Comparison of ENCODE assay signal across 10 mouse cellular contexts in genomic region chr5:146792140-146792791, GRCm38 (mm10). TPM values are rescaled to one million over a fixed set of nuclear protein-coding genes. Genes with fewer than 3 reads are reported as not detected.
DNase-seq lines count a peak whose midpoint lies in the region; ATAC-seq and TF ChIP-seq lines count a peak whose summit lies in the region.
"Had no signal": no experiment of that assay in that cellular context is flagged by ENCODE, and none has a peak within 500 bp of the region (broad histone marks: within the 10 kb centered on the region; RNA-seq: fewer than 3 reads in every experiment).

No protein-coding gene starts in this region.

- peaks cover 71% of the 10 kb centered on the region for H3K79me2 ChIP-seq in myocyte (ENCODE audit: control insufficient read depth, insufficient read depth)

- peaks cover 39% of the 10 kb centered on the region for H3K4me1 ChIP-seq in kidney, postnatal 0 days (replicated peaks; ENCODE audit: insufficient read depth, low read length)

- no peak overlapping the region for H3K4me3 ChIP-seq in kidney, postnatal 0 days (replicated peaks; ENCODE audit: low read depth, low read length)
- H3K4me3 ChIP-seq in myocyte: peak overlapping the region; percentile 62
- H3K4me3 ChIP-seq in left cerebral cortex, adult 2 months: no peak overlapping the region

- no peak for ATAC-seq in kidney, postnatal 0 days (replicated peaks; ENCODE audit: low FRiP score, low read depth)
- peak; percentile 3 to 20; a peak in 2 of 4 replicates for ATAC-seq in hematopoietic stem cell, adult 5-6 weeks (replicated peaks in 1 of 2; ENCODE audit: insufficient read depth in 1 of 2, low FRiP score in 2 of 2, low TSS enrichment in 1 of 2, low read depth in 1 of 2, poor library complexity in 2 of 2, severe bottlenecking in 2 of 2)

- H3K9me3 ChIP-seq in kidney, postnatal 0 days (replicated peaks; ENCODE audit: low read length): no peaks in the 10 kb centered on the region

- H3K4me2 ChIP-seq in kidney, postnatal 0 days (ENCODE audit: low read length): peak overlapping the region; percentile 25; the same call in 1 of the 2 replicates
- H3K4me2 ChIP-seq in myocyte (ENCODE audit: low read depth): peak overlapping the region; percentile 40

- TF ChIP-seq POLR2A in myocyte (IDR thresholded peaks at IDR 0.05; ENCODE audit: insufficient read length, low read depth): no peak

- H3ac ChIP-seq in myocyte (ENCODE audit: control insufficient read depth, insufficient read length): no peak overlapping the region

- no peaks in the 10 kb centered on the region for H3K36me3 ChIP-seq in kidney, postnatal 0 days (ENCODE audit: insufficient read depth, low read length)
- no peaks in the 10 kb centered on the region for H3K36me3 ChIP-seq in myocyte (ENCODE audit: control insufficient read depth, insufficient read depth)

- intact Hi-C loops in left cerebral cortex, adult 2 months (cut with DNase I): loop anchor here (5.0 kb wide), 1 partner anchor 60 kb away; no protein-coding TSS in a partner anchor
- intact Hi-C loops in gastrocnemius, postnatal 36 days (cut with DNase I): loop anchor here (10.0 kb wide), 1 partner anchor 567 kb away; the partner anchor contains the start of gene Rnf6

- H3K27ac ChIP-seq in kidney, postnatal 0 days: no peak overlapping the region
- H3K27ac ChIP-seq in left cerebral cortex, adult 2 months: no peak overlapping the region

- 40% methylated on average over 7 of the region's 7 CpGs for WGBS in kidney, postnatal 0 days

- no peaks in the 10 kb centered on the region for H3K27me3 ChIP-seq in kidney, postnatal 0 days (ENCODE audit: insufficient read depth, low read length)
- H3K27me3 ChIP-seq in myocyte (ENCODE audit: control insufficient read depth, insufficient read depth, insufficient read length): no peaks in the 10 kb centered on the region

- DNase-seq in kidney, postnatal 0 days (ENCODE audit: low spot score): peak; percentile 54
- DNase-seq in kidney, adult 11 months: no peak
- DNase-seq in ZHBTc4 (ENCODE audit: low read depth, low spot score): peak; percentile 55
- DNase-seq in left cerebral cortex, adult 2 months (ENCODE audit: extremely low spot score in 1 of 2, low spot score in 2 of 2): no peak
- DNase-seq in gastrocnemius, postnatal 36 days: no peak
- DNase-seq in layer of hippocampus, adult 9-11 months: no peak
- DNase-seq: adrenal gland, postnatal 25 days; thymus, postnatal 36 days had no signal

- TF ChIP-seq CTCF in kidney, postnatal 0 days (IDR thresholded peaks at IDR 0.05; ENCODE audit: low read depth): no peak
- TF ChIP-seq CTCF in left cerebral cortex, adult 2 months (IDR thresholded peaks at IDR 0.05): no peak

- H3K9ac ChIP-seq in kidney, postnatal 0 days (ENCODE audit: low read depth, low read length): no peak overlapping the region

TF ChIP-seq in myocyte, 11 proteins besides CTCF, POLR2A, EP300 and RAD21:
- TF ChIP-seq E2F4 (IDR thresholded peaks at IDR 0.05; ENCODE audit: insufficient read depth) (no peak), USF1 (IDR thresholded peaks at IDR 0.05; ENCODE audit: low read depth) (peak; percentile 76)

RNA-seq across cellular contexts. Expression of gene Usp12, which starts 2.5 kb away (rescaled TPM):
- 18.7 and 20.0 TPM in 2 replicates for polyA plus RNA-seq in kidney, postnatal 0 days (2015; fragmentation: Nextera tagmentation; extraction: Ambion mirVana)
- total RNA-seq in hematopoietic stem cell, adult 5-6 weeks (2017): 47.4 and 48.2 TPM in 2 replicates
- 11.9 TPM for polyA plus RNA-seq in myocyte (2012; fragmentation: generic; extraction: Trizol)
- total RNA-seq in left cerebral cortex, adult 2 months (2021): 10 to 100 TPM; 56.0 to 56.7 TPM
- total RNA-seq in gastrocnemius, postnatal 36 days (2021): 10 to 100 TPM; 15.9 to 16.8 TPM

RNA-seq across cellular contexts. Expression of gene Rpl21, which starts 40.4 kb away (rescaled TPM):
- 604 and 688 TPM in 2 replicates for polyA plus RNA-seq in kidney, postnatal 0 days (2015; fragmentation: Nextera tagmentation; extraction: Ambion mirVana)
- 2,651 and 2,978 TPM in 2 replicates for total RNA-seq in hematopoietic stem cell, adult 5-6 weeks (2017)
- polyA plus RNA-seq in myocyte (2012; fragmentation: generic; extraction: Trizol): 519 TPM
- 100 to 1,000 TPM; 165 to 172 TPM for total RNA-seq in left cerebral cortex, adult 2 months (2021)
- 100 to 1,000 TPM; 104 to 128 TPM for total RNA-seq in gastrocnemius, postnatal 36 days (2021)

RNA-seq across cellular contexts. Expression of gene Rasl11a, which starts 52.6 kb away (rescaled TPM):
- polyA plus RNA-seq in kidney, postnatal 0 days (2015; fragmentation: Nextera tagmentation; extraction: Ambion mirVana): 112 and 115 TPM in 2 replicates
- 1.5 and 16.3 TPM in 2 replicates for total RNA-seq in hematopoietic stem cell, adult 5-6 weeks (2017)
- polyA plus RNA-seq in myocyte (2012; fragmentation: generic; extraction: Trizol): 1.3 TPM
- total RNA-seq in left cerebral cortex, adult 2 months (2021): 10 to 100 TPM in 1 of 2 experiments, 1 to 10 TPM in 1; 9.2 to 17.1 TPM
- total RNA-seq in gastrocnemius, postnatal 36 days (2021): 1 to 10 TPM; 1.4 to 1.5 TPM

Comparison
In these comparisons a context has a peak if more than half of its experiments do, and no peak if none do; other contexts are left out.
1. DNase-seq: peak in kidney, postnatal 0 days (single experiment) and ZHBTc4 (single experiment); none in kidney, adult 11 months (single experiment), left cerebral cortex, adult 2 months (0 of 2), gastrocnemius, postnatal 36 days (0 of 2) and layer of hippocampus, adult 9-11 months (single experiment).
2. RNA of gene Rpl21, which starts 40.4 kb away (total RNA-seq): 2,651 to 2,978 TPM in hematopoietic stem cell, adult 5-6 weeks; 165 to 172 TPM in left cerebral cortex, adult 2 months and 104 to 128 TPM in gastrocnemius, postnatal 36 days; every median in the first group is over 10 times any median in the second.